Mouse (Mus musculus) heart, embryonic 14.5 days (tissue): Measurements from ENCODE around the gene Fam163b. TPM values are rescaled to one million over a fixed set of nuclear protein-coding genes. Genes with fewer than 3 reads are reported as not detected.

Experiments
- ATAC-seq: fragments of 200-750 bp; cut with Nextera tagmentation; 2 replicates; pipeline ENCODE4 v1.8.0; 2017; ENCODE audit warnings: low read depth, moderate TSS enrichment; ENCODE audit not compliant: insufficient number of reproducible peaks, insufficient read depth, low FRiP score
- H3K27ac ChIP-seq, 2 experiments: fragments of 200-500 bp in 1 of 2; fragments of 300-500 bp in 1 of 2; sonication (generic) in 1 of 2; replicated peaks in 1 of 2; 2 replicates each; pipeline ENCODE4 v1.5.1; 2012 to 2014; ENCODE audit warnings: low read depth in 2 of 2, low read length in 2 of 2, control low read depth in 1 of 2, mild to moderate bottlenecking in 1 of 2, mixed read lengths in 1 of 2; ENCODE audit not compliant: control insufficient read depth in 1 of 2, insufficient read depth in 1 of 2
- H3K27me3 ChIP-seq: fragments of 300-500 bp; sonication (generic); 2 replicates; pipeline ENCODE4 v1.6.1; 2014; ENCODE audit warnings: mild to moderate bottlenecking, low read length, control low read depth; ENCODE audit not compliant: control insufficient read depth, insufficient read depth
- H3K36me3 ChIP-seq: fragments of 300-500 bp; sonication (generic); 2 replicates; pipeline ENCODE4 v1.6.1; 2014; ENCODE audit warnings: mild to moderate bottlenecking, control low read depth, low read length, mixed read lengths; ENCODE audit not compliant: control insufficient read depth, insufficient read depth
- H3K4me1 ChIP-seq, 2 experiments: fragments of 200-500 bp in 1 of 2; fragments of 300-500 bp in 1 of 2; sonication (generic) in 1 of 2; 2 replicates each; pipeline ENCODE4 v1.6.1; 2012 to 2014; ENCODE audit warnings: low read length in 2 of 2, control low read depth in 1 of 2, mixed read lengths in 1 of 2; ENCODE audit not compliant: control insufficient read depth in 2 of 2, insufficient read depth in 2 of 2
- H3K4me2 ChIP-seq: fragments of 300-500 bp; sonication (generic); 2 replicates; pipeline ENCODE4 v1.6.1; 2014; ENCODE audit warnings: mild to moderate bottlenecking, low read length
- H3K4me3 ChIP-seq, 2 experiments: fragments of 200-500 bp in 1 of 2; fragments of 300-500 bp in 1 of 2; sonication (generic) in 1 of 2; 2 replicates each; pipeline ENCODE4 v1.5.1; 2012 to 2014; ENCODE audit warnings: low read length in 2 of 2, mild to moderate bottlenecking in 2 of 2, control low read depth in 1 of 2, low read depth in 1 of 2, moderate library complexity in 1 of 2; ENCODE audit not compliant: control insufficient read depth in 1 of 2, insufficient read depth in 1 of 2
- H3K9ac ChIP-seq: fragments of 300-500 bp; sonication (generic); 2 replicates; pipeline ENCODE4 v1.6.1; 2014; ENCODE audit warnings: mild to moderate bottlenecking, low read length
- H3K9me3 ChIP-seq: fragments of 300-500 bp; sonication (generic); 2 replicates; pipeline ENCODE4 v1.6.1; 2016; ENCODE audit warnings: low read length, control low read depth; ENCODE audit not compliant: control insufficient read depth
- WGBS: fragments of 180-500 bp; shearing (Covaris S2); extraction: QIAGEN DNeasy Blood & Tissue Kit; methylation state at CpG from one replicate; pipeline ENCODE4 v1.1.7; 2014; 5-methylcytosine and 5-hydroxymethylcytosine counted together
- polyA plus RNA-seq: library from polyadenylated mRNA; unstranded; fragments of >200 nt; fragmentation: Nextera tagmentation; extraction: Ambion mirVana; gene quantifications from 2 replicates; pipeline ENCODE4 v1.2.1, GENCODE M21; 2014

Fam163b gene
- polyA plus RNA-seq, 1 experiment from 2014 or later, result 0.70 TPM

- no peak overlapping the region for H3K4me2 ChIP-seq
- no peaks in the 10 kb centered on the region for H3K36me3 ChIP-seq
- WGBS, result 71% methylated on average over 2 of the region's 2 CpGs
- no peak overlapping the region for H3K4me3 ChIP-seq
- no peaks in the 10 kb centered on the region for H3K27me3 ChIP-seq
- ATAC-seq, result no peak
- H3K27ac ChIP-seq, result no peak overlapping the region
- no peak overlapping the region for H3K9ac ChIP-seq
- H3K4me1 ChIP-seq, result peaks cover 23 to 37% of the 10 kb centered on the region in 2 experiments
- no peaks in the 10 kb centered on the region for H3K9me3 ChIP-seq
Measured at GRCm38 (mm10) chr2:27174242-27174641, 32.0 kb upstream of the Fam163b start.

- ATAC-seq, result no peak
- Histone ChIP-seq H3K4me3 (no peak overlapping the region), H3K9ac (no peak overlapping the region), H3K36me3 (no peaks in the 10 kb centered on the region), H3K9me3 (no peaks in the 10 kb centered on the region), H3K27ac (no peak overlapping the region), H3K4me1 (peaks cover 4 to 16% of the 10 kb centered on the region in 2 experiments; a peak in 3 of 4 replicates), H3K27me3 (no peaks in the 10 kb centered on the region; the same call in 1 of the 2 replicates), H3K4me2 (no peak overlapping the region)
- 21% methylated on average over 2 of the region's 2 CpGs for WGBS
Measured at GRCm38 (mm10) chr2:27166999-27167398, 24.7 kb upstream of the Fam163b start.

GRCm38 (mm10) chr2:27166074-27166473, 23.8 kb upstream of the Fam163b start:
- Histone ChIP-seq H3K9ac (no peak overlapping the region), H3K36me3 (no peaks in the 10 kb centered on the region), H3K27ac (no peak overlapping the region), H3K4me2 (no peak overlapping the region), H3K9me3 (no peaks in the 10 kb centered on the region), H3K4me1 (peaks cover 4 to 16% of the 10 kb centered on the region in 2 experiments; a peak in 3 of 4 replicates), H3K27me3 (no peaks in the 10 kb centered on the region; the same call in 1 of the 2 replicates), H3K4me3 (no peak overlapping the region)
- 70% methylated on average over 2 of the region's 2 CpGs for WGBS
- no peak for ATAC-seq

- Histone ChIP-seq H3K9ac (no peak within 1 kb of the TSS), H3K4me1 (peaks cover 4 to 16% of the 10 kb centered on the region in 2 experiments; a peak in 3 of 4 replicates), H3K9me3 (no peaks in the 10 kb centered on the region), H3K4me2 (no peak within 1 kb of the TSS), H3K27ac (no peak within 1 kb of the TSS), H3K36me3 (no peaks in the 10 kb centered on the region), H3K27me3 (no peaks in the 10 kb centered on the region; the same call in 1 of the 2 replicates), H3K4me3 (no peak within 1 kb of the TSS)
- ATAC-seq, result no peak
- 80% methylated on average over 12 of the region's 12 CpGs for WGBS
Measured at GRCm38 (mm10) chr2:27164796-27165590, 22.7 kb upstream of the Fam163b start, which contains the start of gene Dbh. TSS of gene Dbh (plus strand) at chr2:27165233.

GRCm38 (mm10) chr2:27163851-27164250, 21.6 kb upstream of the Fam163b start:
- Histone ChIP-seq H3K4me2 (no peak overlapping the region), H3K27ac (no peak overlapping the region), H3K9me3 (no peaks in the 10 kb centered on the region), H3K9ac (no peak overlapping the region), H3K36me3 (no peaks in the 10 kb centered on the region), H3K27me3 (no peaks in the 10 kb centered on the region; the same call in 1 of the 2 replicates), H3K4me3 (no peak overlapping the region), H3K4me1 (peaks cover 4 to 16% of the 10 kb centered on the region in 2 experiments; a peak in 3 of 4 replicates)
- ATAC-seq, result no peak
- 58% methylated on average over 5 of the region's 5 CpGs for WGBS

GRCm38 (mm10) chr2:27162656-27163055, 20.4 kb upstream of the Fam163b start:
- Histone ChIP-seq H3K9me3 (no peaks in the 10 kb centered on the region), H3K4me1 (peaks cover 4 to 16% of the 10 kb centered on the region in 2 experiments; a peak in 3 of 4 replicates), H3K27ac (no peak overlapping the region), H3K4me2 (no peak overlapping the region), H3K36me3 (no peaks in the 10 kb centered on the region), H3K4me3 (no peak overlapping the region), H3K27me3 (no peaks in the 10 kb centered on the region; the same call in 1 of the 2 replicates), H3K9ac (no peak overlapping the region)
- ATAC-seq, result no peak
- 43% methylated on average over 11 of the region's 11 CpGs for WGBS

GRCm38 (mm10) chr2:27161526-27161925, 19.2 kb upstream of the Fam163b start:
- ATAC-seq, result no peak
- no peak overlapping the region for H3K4me2 ChIP-seq
- H3K9ac ChIP-seq, result no peak overlapping the region
- H3K36me3 ChIP-seq, result no peaks in the 10 kb centered on the region
- no peak overlapping the region for H3K4me3 ChIP-seq
- no peaks in the 10 kb centered on the region for H3K9me3 ChIP-seq
- WGBS, result 85% methylated on average over 2 of the region's 2 CpGs
- no peaks in the 10 kb centered on the region; the same call in 1 of the 2 replicates for H3K27me3 ChIP-seq
- H3K27ac ChIP-seq, result no peak overlapping the region
- H3K4me1 ChIP-seq, result peaks cover 0 to 9% of the 10 kb centered on the region in 2 experiments; a peak in 2 of 4 replicates
